Mouse (Mus musculus) intestine, embryonic 15.5 days (tissue): ENCODE measurements around the gene Usp37. TPM values are rescaled to one million over a fixed set of nuclear protein-coding genes. Genes with fewer than 3 reads are reported as not detected.

ENCODE experiments used
- microRNA counts: library from miRNA; unstranded; fragments of <30 nt; microRNA quantifications from one replicate; lab custom pipeline; 2016
- polyA plus RNA-seq: library from polyadenylated mRNA; unstranded; fragments of >200 nt; fragmentation: Nextera tagmentation; extraction: Ambion mirVana; gene quantifications from 2 replicates; pipeline ENCODE4 v1.2.1, GENCODE M21; 2015

Gene Usp37
- polyA plus RNA-seq, 1 experiment from 2014 or later, result 26.0 TPM

MicroRNAs encoded within 50 kb of the gene (microRNA counts, 519-probe panel; counts per million panel counts)
- microRNA mmu-miR-26b (lab: Ali Mortazavi, UCI), result 3,365 counts per million, percentile 83 among the panel's probes with 10 or more counts

Other genes with a start within 250 kb of the Usp37 start
- 54.9 and 64.3 TPM in 2 replicates for gene Tmbim1, start 238.7 kb downstream of the Usp37 start, polyA plus RNA-seq
- 0.39 and 0.53 TPM in 2 replicates for gene Catip, start 182.2 kb downstream of the Usp37 start, polyA plus RNA-seq
- 6.4 and 6.7 TPM in 2 replicates for gene Slc11a1, start 169.1 kb downstream of the Usp37 start, polyA plus RNA-seq
- 75.4 and 78.7 TPM in 2 replicates for gene Ctdsp1, start 152.8 kb downstream of the Usp37 start, polyA plus RNA-seq
- gene Vil1, start 134.9 kb downstream of the Usp37 start, polyA plus RNA-seq, result 135 and 146 TPM in 2 replicates
- gene Cnot9, start 38.2 kb downstream of the Usp37 start, polyA plus RNA-seq, result 58.9 and 61.4 TPM in 2 replicates
- gene Plcd4, start 1.4 kb downstream of the Usp37 start, polyA plus RNA-seq, result 0.29 TPM in 1 of 2 replicates, not detected in the other
- 4.6 and 5.4 TPM in 2 replicates for gene Zfp142, start 44.0 kb upstream of the Usp37 start, polyA plus RNA-seq
- gene Bcs1l, start 44.0 kb upstream of the Usp37 start, polyA plus RNA-seq, result 21.9 and 22.1 TPM in 2 replicates
- 28.2 and 30.2 TPM in 2 replicates for gene Rnf25, start 57.1 kb upstream of the Usp37 start, polyA plus RNA-seq
- 4.0 and 5.3 TPM in 2 replicates for gene Stk36, start 57.2 kb upstream of the Usp37 start, polyA plus RNA-seq
- 10.1 and 11.0 TPM in 2 replicates for gene Ttll4, start 117.5 kb upstream of the Usp37 start, polyA plus RNA-seq
- 6.0 and 6.3 TPM in 2 replicates for gene Cyp27a1, start 169.3 kb upstream of the Usp37 start, polyA plus RNA-seq
- 0.16 and 0.19 TPM in 2 replicates for gene Prkag3, start 204.9 kb upstream of the Usp37 start, polyA plus RNA-seq
- gene Wnt6, start 227.6 kb upstream of the Usp37 start, polyA plus RNA-seq, result 0.18 and 0.58 TPM in 2 replicates
- 0.15 and 0.16 TPM in 2 replicates for gene Wnt10a, start 247.2 kb upstream of the Usp37 start, polyA plus RNA-seq